Mouse (Mus musculus) adrenal gland (tissue): ENCODE results near the gene Grn.

Experiments used
- intact Hi-C: fragments of 180-260 bp; cut with DNase I; formaldehyde crosslinking; loops from one replicate; pipeline ENCODE4 v1.15.1; 2025

The Grn gene

DNA sequence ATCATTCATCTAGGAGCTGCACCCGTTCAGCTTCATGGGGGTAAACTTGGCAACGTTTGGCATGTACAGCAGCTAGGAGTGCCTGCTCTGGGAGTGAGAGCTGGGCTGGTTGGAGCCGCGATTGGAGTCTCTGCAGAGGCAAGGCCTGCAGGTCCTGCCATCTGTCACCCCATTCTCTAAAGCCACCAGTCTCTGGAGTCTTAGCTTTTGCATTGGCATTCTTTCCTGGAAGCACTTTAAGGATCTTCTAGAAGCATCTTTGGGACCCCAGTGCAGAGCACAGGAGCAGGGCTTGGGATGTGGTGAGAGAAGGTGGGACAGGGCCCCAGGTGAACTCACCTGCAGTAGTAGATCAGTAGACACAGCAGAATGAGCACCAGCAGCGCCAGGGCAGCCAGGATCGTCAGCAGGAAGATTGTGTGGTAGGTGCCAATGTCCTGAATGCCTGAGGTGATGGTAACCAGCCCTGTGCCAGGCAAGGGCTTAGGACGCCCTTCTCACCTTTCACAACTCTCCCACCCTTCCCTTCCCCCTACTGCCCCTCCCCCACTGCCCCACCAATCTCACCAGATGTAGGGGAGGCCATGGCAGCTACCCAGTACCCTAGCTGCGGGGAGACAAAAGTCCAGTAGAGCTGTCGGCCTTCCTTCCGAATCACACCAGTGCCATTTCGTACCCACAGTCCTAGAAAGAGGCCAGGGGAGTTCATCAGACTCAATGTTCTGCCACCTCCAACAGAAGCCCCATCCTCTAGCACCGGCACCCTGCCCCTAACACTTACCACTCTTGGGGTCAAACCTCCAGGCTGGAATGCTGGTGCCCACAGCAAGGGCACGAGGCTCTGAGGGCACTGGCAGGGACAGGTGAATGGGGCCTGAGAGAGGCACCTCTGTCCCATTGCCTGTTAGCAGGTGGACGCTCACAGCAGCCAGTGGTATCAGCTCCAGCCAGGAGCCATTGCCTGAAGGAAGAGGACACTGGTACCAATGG, 9.3 kb downstream of the Grn start:
- intact Hi-C loops, result no loop called here

DNA sequence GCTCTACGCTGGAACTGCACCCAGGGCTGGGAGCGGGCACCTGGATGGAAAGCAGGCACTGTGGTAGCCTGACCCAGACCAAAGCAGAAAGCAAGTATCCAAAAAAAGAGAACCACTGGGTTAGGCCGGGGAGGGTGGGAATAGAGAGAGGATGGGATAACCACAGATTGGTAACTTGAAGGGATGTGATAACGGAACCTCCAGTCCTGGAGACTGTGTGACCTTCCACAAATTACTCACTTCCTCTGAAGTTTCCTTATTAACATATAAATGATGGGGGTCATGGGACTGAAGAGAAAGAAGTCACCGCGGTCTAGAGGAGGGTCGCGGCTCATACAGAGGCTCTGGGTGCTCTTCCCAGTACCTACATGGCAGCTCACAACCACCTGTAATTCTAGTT, 10.1 kb downstream of the Grn start:
- intact Hi-C loops, result no loop called here

DNA sequence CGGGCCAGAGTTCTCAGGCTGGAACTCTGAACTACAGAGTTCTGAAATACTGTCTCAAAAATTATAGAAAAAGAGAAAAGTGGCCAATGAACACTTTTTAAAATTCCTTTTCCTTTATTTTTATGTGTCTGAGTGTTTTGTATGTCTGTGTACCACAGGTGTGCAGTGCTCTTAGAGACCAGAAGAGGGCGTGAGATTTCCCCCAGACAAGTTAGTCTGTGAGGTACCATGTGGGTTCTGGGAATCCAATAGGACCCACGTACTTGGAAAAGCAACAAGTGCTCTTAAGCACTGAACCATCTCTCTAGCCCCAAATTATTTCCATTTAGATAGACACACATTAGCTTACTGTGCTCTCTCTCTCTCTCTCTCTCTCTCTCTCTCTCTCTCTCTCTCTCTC, 11.3 kb downstream of the Grn start:
- intact Hi-C loops, result no loop called here

DNA sequence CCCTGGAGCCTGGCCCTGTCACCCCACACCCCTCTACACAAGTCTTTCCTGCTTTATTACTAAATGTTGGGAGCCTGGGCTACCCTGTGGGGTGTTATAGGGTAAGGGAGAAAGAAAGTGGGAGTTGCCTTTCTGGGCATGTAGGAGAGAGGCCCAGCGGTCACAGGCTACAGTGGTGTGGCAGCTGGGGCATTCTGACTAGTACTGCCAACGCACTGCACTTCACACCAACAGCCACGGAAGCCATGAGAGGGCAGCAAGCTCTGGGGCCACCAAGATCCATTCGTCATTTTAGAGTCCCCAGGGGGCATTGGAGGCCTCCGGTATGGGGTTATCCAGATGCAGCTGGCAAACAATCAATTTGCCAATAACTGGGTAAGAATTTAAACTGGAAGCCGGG, 12.0 kb downstream of the Grn start:
- intact Hi-C loops, result no loop called here

DNA sequence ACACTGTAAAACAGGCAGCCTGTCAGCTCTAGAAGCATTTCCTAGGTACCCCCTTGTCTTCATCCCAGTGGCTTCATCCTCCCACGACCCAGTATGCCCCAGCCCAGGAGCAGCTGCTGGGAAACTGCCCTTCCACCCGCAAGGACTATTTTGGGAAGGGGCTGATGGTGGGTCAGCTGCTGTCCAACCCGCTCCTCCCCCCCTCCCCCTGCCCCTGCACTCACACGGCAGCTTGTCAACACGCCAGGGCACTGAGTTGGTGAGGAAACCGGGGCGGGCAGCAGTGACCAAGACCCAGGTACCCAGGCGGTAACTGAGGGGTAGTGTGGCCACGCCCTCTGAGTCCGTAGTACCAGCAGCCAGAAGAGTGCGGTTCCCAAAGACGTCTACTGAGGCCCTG, 13.6 kb downstream of the Grn start:
- intact Hi-C loops, result no loop called here

DNA sequence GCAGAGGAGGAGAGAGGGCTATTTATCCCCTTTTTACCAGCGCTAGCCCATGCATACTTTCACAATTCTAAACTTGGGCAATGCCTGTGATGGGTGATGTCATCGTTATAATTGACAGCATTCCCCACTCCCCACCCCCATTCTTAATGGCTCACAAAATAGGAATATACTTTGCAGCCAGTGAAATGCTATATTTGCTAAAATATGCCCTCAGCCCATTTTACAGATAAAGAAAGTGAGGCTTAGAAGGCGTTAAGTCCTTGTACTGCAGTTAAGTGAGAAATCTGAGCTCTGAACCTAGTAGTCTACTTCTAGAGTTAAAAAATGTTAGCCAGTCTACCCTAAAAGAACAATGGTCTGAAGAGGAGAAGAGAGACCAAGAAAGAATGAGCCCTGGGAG, 14.2 kb downstream of the Grn start:
- intact Hi-C loops, result no loop called here

DNA sequence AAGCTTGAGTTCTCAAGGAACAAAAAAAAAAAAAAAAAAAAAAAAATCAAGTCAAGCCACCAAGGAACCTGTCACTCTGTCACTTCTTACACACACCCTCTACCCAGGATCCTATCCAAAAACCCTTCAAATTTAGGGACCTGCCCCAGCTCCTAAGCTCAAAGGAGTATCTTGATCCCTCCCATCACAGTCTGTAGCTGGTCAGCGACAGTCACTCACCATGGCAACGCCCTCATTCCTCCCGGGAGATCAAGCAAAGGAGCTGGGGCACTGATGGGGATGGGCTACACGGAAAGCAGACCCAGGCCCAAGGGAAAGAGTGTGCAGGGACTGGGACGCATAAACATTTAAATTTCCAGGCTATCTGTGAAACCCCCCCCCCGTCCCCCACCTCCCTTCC, 14.7 kb downstream of the Grn start:
- intact Hi-C loops, result no loop called here

DNA sequence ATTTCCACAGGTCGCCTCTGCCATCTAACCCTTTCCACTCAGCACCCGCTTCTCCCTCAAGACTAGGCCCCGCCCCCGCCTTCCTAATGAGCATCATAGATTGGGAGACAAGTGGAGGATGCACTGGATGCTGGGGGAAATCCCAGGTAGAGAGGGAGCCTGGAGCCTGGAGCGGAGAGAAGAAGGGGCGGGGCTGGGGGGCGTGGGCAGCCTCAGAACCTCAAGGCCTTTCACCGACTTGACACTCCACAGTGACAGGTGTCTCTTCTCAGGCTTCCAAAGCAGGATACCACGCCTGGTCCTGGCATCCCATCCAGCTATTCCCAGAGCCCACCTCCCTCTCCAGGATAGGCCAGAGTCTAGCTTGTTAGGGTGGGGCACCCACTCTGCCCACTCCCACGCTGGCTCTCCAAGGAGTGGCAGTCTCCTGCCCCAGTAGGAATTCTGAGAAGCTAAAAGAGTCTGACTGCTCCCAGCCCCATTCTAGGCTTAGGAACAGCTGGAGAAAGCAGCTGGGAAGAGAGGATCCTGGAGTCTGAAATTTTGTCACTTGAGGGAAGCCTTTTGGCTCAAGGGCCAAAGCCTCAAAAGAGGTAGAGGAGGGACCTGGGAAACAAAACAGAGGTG, 15.3 kb downstream of the Grn start:
- intact Hi-C loops, result no loop called here

DNA sequence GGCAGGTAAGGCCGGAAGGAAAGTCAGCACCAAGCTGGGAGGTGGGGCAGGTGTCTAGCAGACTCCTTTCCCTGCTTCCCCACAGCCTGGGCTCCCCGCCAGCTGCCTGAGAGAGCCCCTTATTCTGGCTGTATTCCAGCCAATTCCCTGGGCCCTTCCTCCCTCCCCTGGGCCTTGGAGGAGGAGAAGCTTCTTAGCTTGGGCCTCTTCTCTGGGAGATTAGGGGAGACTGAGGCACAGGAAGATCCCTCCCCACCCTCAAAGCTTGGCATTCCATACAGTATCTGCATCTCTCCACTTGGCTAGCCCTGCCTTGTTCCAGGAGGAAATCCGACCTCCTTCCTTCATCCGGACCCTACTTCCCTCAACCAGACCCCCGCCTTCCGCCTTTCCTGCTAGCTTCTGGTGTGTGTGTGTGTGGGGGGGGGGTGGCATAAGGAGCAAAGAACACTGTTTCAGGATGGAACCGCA, 15.8 kb downstream of the Grn start:
- intact Hi-C loops, result no loop called here

DNA sequence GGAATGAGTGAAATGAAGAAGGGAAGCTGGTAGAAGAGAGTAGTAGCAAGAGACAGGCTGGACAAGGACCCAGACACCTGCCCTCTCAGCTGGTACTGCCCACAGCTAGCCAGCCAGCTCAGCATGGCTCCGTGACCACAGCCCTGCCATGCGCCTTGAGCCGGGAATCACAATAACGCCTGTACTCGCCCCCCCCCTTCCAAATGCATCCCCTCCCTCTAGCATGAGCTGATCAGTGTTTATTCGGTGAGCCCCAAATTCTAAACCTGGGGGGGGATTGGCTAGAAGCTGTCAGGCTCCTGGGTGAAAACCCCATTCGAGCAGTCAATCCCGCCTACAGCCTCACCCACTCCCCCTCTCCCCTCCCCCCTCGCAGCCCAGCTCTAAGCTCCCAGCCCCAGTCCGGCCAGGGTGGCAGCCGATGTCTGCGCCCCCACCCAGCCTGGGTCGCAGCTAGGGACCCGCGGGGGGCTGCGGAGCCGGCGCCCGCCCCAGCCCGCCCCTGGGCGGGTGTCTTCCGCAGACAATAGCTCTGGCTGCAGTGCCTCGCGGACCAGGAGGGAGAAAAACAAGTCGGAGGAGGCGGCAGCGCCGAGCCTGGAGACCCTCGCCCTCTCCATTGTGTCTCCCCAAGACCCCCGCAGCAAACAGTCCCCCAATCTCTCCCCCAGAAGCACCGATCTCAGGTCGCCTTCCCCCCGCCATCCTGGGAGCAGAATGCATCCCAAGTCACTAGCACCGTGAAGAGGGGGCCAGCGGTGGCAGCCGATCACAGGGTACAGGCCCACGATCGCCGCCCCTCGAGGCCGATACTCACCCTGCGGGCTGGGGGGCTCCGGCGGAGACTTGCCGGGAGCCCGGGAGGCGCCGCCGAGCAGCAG, 16.7 kb downstream of the Grn start:
- intact Hi-C loops, result no loop called here

DNA sequence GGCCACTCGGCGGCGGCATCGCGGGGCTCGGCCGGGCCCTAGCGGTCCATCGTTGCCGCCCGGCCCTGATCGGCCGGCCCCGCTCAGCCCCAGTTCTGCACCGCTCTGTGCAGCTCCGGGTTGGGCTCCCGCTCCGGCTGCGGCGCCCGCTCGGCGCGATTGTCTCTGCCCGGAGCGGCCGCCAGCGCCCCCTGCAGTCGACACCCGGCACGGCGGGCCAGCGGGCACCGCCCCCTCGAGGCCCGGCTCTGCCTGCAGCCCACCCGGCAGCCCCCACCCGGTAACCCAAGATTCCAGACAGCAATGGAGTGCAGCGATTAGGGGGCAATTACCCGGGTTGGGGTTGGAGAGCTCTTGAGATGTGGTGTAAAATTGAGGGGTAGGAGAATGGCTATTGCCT, 17.4 kb downstream of the Grn start, which contains the start of gene Fam171a2:
Gene Fam171a2 (minus strand): TSS at position 186 of the 400 bp plus-strand sequence.
- intact Hi-C loops, result no loop called here

DNA sequence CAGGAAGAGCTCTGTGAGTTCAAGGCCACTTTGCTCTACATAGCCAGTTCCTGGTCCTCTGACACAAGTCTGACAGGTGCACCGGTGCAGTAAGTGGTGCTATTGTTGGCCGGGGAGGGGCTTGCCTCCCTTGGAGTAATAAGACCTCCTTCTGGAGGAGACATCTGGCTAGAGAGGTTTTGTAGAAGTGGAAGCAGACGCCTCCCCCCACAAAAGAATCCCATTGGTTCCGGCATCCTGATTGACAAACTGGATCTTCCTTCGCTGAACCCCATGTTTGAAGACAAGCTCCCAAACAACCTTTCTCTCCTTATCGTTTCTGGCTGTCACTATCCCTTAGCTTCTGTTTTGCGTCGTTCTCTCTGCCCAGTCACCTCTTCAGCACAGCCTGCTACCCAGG, 18.2 kb downstream of the Grn start:
- intact Hi-C loops, result no loop called here

DNA sequence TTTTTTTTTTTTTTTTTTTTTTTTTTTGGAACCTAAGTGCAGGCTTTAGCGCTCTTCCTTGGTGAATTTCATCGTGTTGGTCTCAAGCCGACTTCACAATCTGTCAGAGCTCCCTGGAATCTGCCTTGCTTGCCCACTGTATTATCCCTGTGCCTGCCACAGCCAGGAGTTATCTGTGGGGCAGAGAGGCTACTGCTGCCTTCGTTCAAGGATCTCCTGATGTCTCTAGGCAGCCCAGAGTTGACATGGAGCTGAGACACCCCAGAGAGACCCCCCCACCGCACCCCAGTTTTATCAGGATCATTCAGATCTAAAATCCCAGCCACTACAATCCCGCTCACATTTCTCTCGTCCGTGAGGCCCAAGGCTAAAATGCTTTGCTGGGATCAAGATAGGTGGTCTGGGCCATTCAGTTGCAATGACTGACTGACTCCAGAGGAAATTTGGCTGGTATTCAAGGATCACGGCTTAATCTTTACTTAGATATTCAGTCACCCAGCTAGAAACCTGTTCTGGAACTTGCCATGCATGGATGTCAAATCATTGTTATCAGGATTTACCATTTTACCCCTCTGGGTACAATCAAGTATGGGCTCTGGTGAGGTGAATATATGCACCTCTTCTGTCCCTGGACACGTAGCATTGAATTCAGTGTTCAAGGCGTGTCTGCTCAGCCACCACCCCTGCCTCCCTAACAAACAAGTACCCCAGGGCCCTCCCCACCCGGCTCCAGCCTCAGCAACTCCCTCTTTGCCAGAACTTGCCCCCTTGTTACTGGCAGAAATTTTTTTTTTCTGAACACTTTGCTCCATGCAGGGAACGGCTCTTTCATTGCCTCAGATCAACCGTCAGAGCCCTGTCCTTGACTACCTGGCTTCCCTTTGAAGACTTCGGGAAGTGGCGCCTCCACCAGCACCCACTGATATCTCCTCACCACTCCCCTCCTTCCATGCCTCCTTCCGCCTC, 19.2 kb downstream of the Grn start:
- intact Hi-C loops, result no loop called here

DNA sequence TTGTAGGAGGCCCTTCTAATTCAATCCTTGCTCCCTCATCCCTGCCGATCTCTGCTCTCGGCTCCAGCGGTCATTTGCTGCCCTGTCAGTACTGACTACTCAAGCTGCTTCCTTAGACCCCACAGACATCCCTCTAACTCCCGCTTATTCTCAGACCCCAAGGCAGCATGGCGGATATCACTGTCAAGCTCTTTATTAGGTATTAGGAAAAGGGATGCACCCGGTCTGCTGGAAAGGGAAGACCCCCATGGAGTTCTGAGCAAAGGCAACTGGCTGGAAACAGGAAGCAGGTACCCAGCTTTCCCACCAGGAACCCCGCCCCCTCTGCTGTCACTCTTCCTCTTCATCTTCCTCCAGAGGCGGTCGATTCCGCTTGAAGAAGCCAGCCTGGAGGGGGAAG, 23.0 kb downstream of the Grn start:
- intact Hi-C loops, result no loop called here

DNA sequence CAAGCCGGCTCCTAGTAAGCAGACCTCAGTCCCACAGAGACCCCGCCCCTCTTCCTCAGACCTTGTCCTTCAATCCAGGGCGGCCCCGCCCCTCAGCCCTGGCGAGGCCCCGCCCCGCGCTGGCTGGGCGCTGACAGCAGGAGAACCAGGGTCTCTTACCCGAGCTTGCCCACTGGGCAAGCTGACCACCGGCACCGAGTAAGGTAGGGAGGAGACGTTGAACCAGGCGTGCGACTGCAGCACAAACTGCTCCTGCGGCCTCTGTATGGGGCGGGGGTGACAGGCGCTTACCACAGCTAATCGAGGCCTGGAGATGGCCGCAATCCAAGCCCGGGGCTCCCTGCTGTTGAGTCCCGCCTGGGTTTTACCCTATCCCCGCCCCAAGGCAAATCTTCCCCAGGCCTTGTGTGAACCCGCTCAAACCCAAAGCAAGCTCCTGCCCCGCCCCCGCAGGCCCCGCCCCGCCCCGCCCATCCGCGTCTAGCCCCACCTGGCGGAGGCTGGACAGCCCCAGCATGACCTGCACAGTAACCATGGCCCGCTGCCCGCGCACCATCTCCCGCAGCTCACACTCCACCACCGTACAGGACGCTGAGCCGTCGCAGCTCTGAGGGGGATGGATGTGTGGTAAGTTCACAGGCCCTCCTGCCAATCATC, 25.8 kb downstream of the Grn start:
- intact Hi-C loops, result no loop called here

DNA sequence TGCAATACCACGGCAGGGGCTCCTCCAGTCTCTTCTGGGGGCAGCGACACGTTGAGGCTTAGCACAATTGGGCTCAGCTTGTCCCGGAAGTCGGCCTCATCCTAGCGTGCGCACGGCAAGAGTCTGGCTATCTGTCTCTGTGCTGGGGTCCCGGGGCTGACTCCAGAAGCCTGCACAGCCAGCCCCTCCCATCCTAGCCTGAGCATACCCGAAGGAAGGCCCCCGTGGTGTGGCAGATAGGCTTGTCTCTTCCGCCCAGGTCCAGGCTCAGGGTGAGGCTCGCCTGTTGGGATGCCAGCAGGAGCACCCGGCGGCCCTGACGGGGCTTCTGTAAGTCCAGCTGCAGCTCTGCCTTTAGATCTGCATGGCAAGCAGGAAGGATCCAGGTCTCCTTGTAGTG, 30.4 kb downstream of the Grn start:
- intact Hi-C loops, result no loop called here

DNA sequence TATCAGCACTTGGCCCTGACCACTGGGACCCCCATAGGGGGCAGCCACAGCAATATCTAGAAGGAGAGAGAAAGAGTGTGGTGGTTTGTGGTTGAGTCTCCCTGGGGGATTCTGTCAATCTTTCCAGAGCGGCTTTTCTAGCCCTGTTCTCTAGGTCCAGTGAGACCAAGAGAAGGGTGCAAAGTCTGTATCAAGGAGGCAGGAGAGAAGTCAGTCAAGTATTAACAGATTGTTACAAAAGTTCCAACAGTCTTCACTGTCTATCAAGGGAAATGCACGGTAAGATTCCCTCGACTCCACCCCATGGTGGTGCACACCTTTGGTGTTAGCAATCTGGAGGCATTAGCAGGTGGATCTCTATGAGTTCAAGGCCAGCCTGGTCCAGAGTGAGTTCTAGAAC, 31.6 kb downstream of the Grn start:
- intact Hi-C loops, result no loop called here

DNA sequence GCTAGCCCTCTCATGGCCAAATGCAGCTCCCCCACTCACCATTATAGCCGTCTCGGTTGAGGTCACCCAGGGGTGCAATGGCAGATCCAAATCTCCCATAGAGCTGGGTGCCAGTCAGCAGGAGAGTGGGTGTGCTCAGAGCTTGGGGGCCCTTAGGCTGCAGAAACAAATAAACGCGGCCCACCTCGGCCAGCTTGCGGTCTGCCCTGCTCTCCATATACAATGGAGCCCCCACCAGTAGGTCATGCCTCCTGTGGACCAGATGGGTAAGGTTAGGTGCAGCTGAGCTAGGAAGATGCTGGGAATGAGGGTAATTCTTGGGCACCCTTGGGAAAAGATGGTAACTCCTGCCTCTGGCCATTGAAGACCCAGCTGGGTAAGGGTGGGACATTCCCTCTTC, 34.8 kb downstream of the Grn start:
- intact Hi-C loops, result no loop called here

DNA sequence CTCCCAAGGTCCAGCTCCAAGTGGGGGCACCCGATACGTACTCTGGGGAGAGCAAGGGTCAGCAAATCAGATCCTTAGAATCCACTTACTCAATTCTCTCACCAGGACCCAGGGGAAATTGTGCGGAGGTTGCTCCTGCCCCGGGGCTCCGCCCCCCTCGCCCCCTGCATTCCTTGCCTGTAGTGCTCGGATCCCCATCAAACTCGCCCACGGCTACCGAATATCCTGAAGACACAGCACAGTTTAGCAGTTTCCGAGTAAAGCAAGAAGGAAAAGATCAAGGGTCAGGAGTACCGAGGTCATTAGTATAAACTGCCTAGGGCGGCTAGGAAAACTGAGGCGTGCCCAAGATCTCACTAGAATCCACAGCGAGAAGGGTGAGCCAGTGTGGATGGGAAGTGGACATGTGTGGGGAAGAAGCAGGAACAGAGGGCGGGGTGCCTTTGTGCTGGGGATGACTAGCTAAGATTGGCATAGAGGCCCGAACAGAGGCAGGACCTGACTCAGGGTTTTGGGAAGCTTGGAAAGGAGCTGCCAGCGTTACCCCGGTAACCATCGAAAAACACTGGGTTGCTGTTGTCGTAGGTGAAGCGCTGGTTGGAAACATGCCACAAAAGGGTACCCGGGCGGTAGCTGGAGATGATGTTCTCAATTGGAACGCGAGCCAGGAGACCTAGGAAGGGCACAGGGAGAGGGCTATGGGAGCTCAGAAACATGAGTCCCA, 35.8 kb downstream of the Grn start:
- intact Hi-C loops, result no loop called here
